Mouse (Mus musculus): ENCODE data around the gene Sirt6. TPM values are rescaled to one million over a fixed set of nuclear protein-coding genes. Genes with fewer than 3 reads are reported as not detected.

Sirt6 gene
- polyA plus RNA-seq, 1 experiment from 2014 or later, result 28.6 TPM

GRCm38 (mm10) chr10:81628390-81628789 is 793 bp upstream of the Sirt6 start, which contains the start of gene Ankrd24:
Gene Ankrd24, plus strand, starts transcription at chr10:81628540.
- Histone ChIP-seq H3K27ac (ENCODE audit: low read length) (peak within 1 kb of the TSS; percentile 96), H3K4me1 (ENCODE audit: control insufficient read depth, insufficient read depth, low read length) (peaks cover 19% of the 10 kb centered on the region), H3K27me3 (ENCODE audit: control insufficient read depth, insufficient read depth, low read length) (no peaks in the 10 kb centered on the region), H3K4me3 (replicated peaks; ENCODE audit: low read length) (peak within 1 kb of the TSS; percentile 81), H3K4me2 (ENCODE audit: low read depth, low read length) (peak within 1 kb of the TSS; percentile 83), H3K9ac (ENCODE audit: low read length) (peak within 1 kb of the TSS; percentile 90), H3K36me3 (ENCODE audit: control insufficient read depth, insufficient read depth, low read length) (peaks cover 3% of the 10 kb centered on the region; the same call in 1 of the 2 replicates), H3K9me3 (replicated peaks; ENCODE audit: control insufficient read depth, low read length) (no peaks in the 10 kb centered on the region)
- ATAC-seq (ENCODE audit: insufficient read depth, low FRiP score), result no peak
- WGBS, result 79% methylated on average over 16 of the region's 16 CpGs

- 40% methylated on average over 7 of the region's 7 CpGs for WGBS
- peak; percentile 9; the same call in 1 of the 2 replicates for ATAC-seq (ENCODE audit: insufficient read depth, low FRiP score)
- Histone ChIP-seq H3K4me3 (replicated peaks; ENCODE audit: low read length) (peak overlapping the region; percentile 81), H3K36me3 (ENCODE audit: control insufficient read depth, insufficient read depth, low read length) (peaks cover 3% of the 10 kb centered on the region; the same call in 1 of the 2 replicates), H3K9ac (ENCODE audit: low read length) (peak overlapping the region; percentile 90), H3K9me3 (replicated peaks; ENCODE audit: control insufficient read depth, low read length) (no peaks in the 10 kb centered on the region), H3K27me3 (ENCODE audit: control insufficient read depth, insufficient read depth, low read length) (no peaks in the 10 kb centered on the region), H3K4me2 (ENCODE audit: low read depth, low read length) (peak overlapping the region; percentile 83), H3K27ac (ENCODE audit: low read length) (peak overlapping the region; percentile 96), H3K4me1 (ENCODE audit: control insufficient read depth, insufficient read depth, low read length) (peaks cover 19% of the 10 kb centered on the region)
Measured at GRCm38 (mm10) chr10:81627836-81628220, 231 bp upstream of the Sirt6 start.

- H3K4me2 ChIP-seq (ENCODE audit: low read depth, low read length), result peak overlapping the region; percentile 83
- H3K9me3 ChIP-seq (replicated peaks; ENCODE audit: control insufficient read depth, low read length), result no peaks in the 10 kb centered on the region
- peaks cover 8% of the 10 kb centered on the region for H3K36me3 ChIP-seq (ENCODE audit: control insufficient read depth, insufficient read depth, low read length)
- H3K9ac ChIP-seq (ENCODE audit: low read length), result peak overlapping the region; percentile 90
- peak overlapping the region; percentile 96; the same call in 1 of the 2 replicates for H3K27ac ChIP-seq (ENCODE audit: low read length)
- ATAC-seq (ENCODE audit: insufficient read depth, low FRiP score), result no peak
- no peaks in the 10 kb centered on the region for H3K27me3 ChIP-seq (ENCODE audit: control insufficient read depth, insufficient read depth, low read length)
- H3K4me3 ChIP-seq (replicated peaks; ENCODE audit: low read length), result peak overlapping the region; percentile 81
- H3K4me1 ChIP-seq (ENCODE audit: control insufficient read depth, insufficient read depth, low read length), result peaks cover 19% of the 10 kb centered on the region
- 86% methylated on average over 22 of the region's 22 CpGs for WGBS
Measured at GRCm38 (mm10) chr10:81626101-81626993, 1.2 kb downstream of the Sirt6 start.

- peaks cover 19% of the 10 kb centered on the region for H3K4me1 ChIP-seq (ENCODE audit: control insufficient read depth, insufficient read depth, low read length)
- peaks cover 10% of the 10 kb centered on the region for H3K36me3 ChIP-seq (ENCODE audit: control insufficient read depth, insufficient read depth, low read length)
- WGBS, result 61% methylated on average over 8 of the region's 8 CpGs
- no peak; the same call in 1 of the 2 replicates for ATAC-seq (ENCODE audit: insufficient read depth, low FRiP score)
- no peak overlapping the region for H3K4me2 ChIP-seq (ENCODE audit: low read depth, low read length)
- no peak overlapping the region for H3K4me3 ChIP-seq (replicated peaks; ENCODE audit: low read length)
- no peak overlapping the region for H3K27ac ChIP-seq (ENCODE audit: low read length)
- no peaks in the 10 kb centered on the region for H3K27me3 ChIP-seq (ENCODE audit: control insufficient read depth, insufficient read depth, low read length)
- no peaks in the 10 kb centered on the region for H3K9me3 ChIP-seq (replicated peaks; ENCODE audit: control insufficient read depth, low read length)
- no peak overlapping the region for H3K9ac ChIP-seq (ENCODE audit: low read length)
Measured at GRCm38 (mm10) chr10:81623441-81623840, 4.2 kb downstream of the Sirt6 start.

GRCm38 (mm10) chr10:81620786-81621185 is 6.8 kb downstream of the Sirt6 start:
- Histone ChIP-seq H3K4me2 (ENCODE audit: low read depth, low read length) (no peak overlapping the region), H3K9ac (ENCODE audit: low read length) (no peak overlapping the region), H3K36me3 (ENCODE audit: control insufficient read depth, insufficient read depth, low read length) (peaks cover 7% of the 10 kb centered on the region), H3K27ac (ENCODE audit: low read length) (no peak overlapping the region), H3K4me1 (ENCODE audit: control insufficient read depth, insufficient read depth, low read length) (no peaks in the 10 kb centered on the region), H3K4me3 (replicated peaks; ENCODE audit: low read length) (no peak overlapping the region), H3K27me3 (ENCODE audit: control insufficient read depth, insufficient read depth, low read length) (no peaks in the 10 kb centered on the region), H3K9me3 (replicated peaks; ENCODE audit: control insufficient read depth, low read length) (no peaks in the 10 kb centered on the region)
- no peak; the same call in 1 of the 2 replicates for ATAC-seq (ENCODE audit: insufficient read depth, low FRiP score)
- WGBS, result 48% methylated on average over 9 of the region's 9 CpGs

GRCm38 (mm10) chr10:81619976-81620375 is 7.6 kb downstream of the Sirt6 start:
- H3K9ac ChIP-seq (ENCODE audit: low read length), result no peak overlapping the region
- H3K27ac ChIP-seq (ENCODE audit: low read length), result no peak overlapping the region
- H3K4me3 ChIP-seq (replicated peaks; ENCODE audit: low read length), result no peak overlapping the region
- no peaks in the 10 kb centered on the region for H3K9me3 ChIP-seq (replicated peaks; ENCODE audit: control insufficient read depth, low read length)
- no peak for ATAC-seq (ENCODE audit: insufficient read depth, low FRiP score)
- H3K4me2 ChIP-seq (ENCODE audit: low read depth, low read length), result no peak overlapping the region
- H3K36me3 ChIP-seq (ENCODE audit: control insufficient read depth, insufficient read depth, low read length), result peaks cover 7% of the 10 kb centered on the region
- WGBS, result 70% methylated on average over 5 of the region's 5 CpGs
- no peaks in the 10 kb centered on the region for H3K4me1 ChIP-seq (ENCODE audit: control insufficient read depth, insufficient read depth, low read length)
- H3K27me3 ChIP-seq (ENCODE audit: control insufficient read depth, insufficient read depth, low read length), result no peaks in the 10 kb centered on the region

GRCm38 (mm10) chr10:81615486-81615885 is 12.1 kb downstream of the Sirt6 start:
- Histone ChIP-seq H3K27ac (ENCODE audit: low read length) (no peak overlapping the region), H3K4me2 (ENCODE audit: low read depth, low read length) (no peak overlapping the region), H3K9ac (ENCODE audit: low read length) (no peak overlapping the region), H3K9me3 (replicated peaks; ENCODE audit: control insufficient read depth, low read length) (0 out of 2 replicates have a peak, but pooled peaks cover 5% of the 10 kb centered on the region), H3K27me3 (ENCODE audit: control insufficient read depth, insufficient read depth, low read length) (no peaks in the 10 kb centered on the region), H3K4me3 (replicated peaks; ENCODE audit: low read length) (no peak overlapping the region), H3K36me3 (ENCODE audit: control insufficient read depth, insufficient read depth, low read length) (peaks cover 1% of the 10 kb centered on the region; the same call in 1 of the 2 replicates), H3K4me1 (ENCODE audit: control insufficient read depth, insufficient read depth, low read length) (no peaks in the 10 kb centered on the region)
- whole genome bisulfite sequencing, result 55% methylated on average over 6 of the region's 6 CpGs
- no peak for ATAC-seq (ENCODE audit: insufficient read depth, low FRiP score)

GRCm38 (mm10) chr10:81612779-81613178 is 14.8 kb downstream of the Sirt6 start:
- WGBS, result 67% methylated on average over 3 of the region's 3 CpGs
- H3K4me3 ChIP-seq (replicated peaks; ENCODE audit: low read length), result no peak overlapping the region
- H3K36me3 ChIP-seq (ENCODE audit: control insufficient read depth, insufficient read depth, low read length), result no peaks in the 10 kb centered on the region
- no peaks in the 10 kb centered on the region for H3K4me1 ChIP-seq (ENCODE audit: control insufficient read depth, insufficient read depth, low read length)
- H3K9me3 ChIP-seq (replicated peaks; ENCODE audit: control insufficient read depth, low read length), result 0 out of 2 replicates have a peak, but pooled peaks cover 5% of the 10 kb centered on the region
- no peak overlapping the region for H3K4me2 ChIP-seq (ENCODE audit: low read depth, low read length)
- no peak overlapping the region for H3K27ac ChIP-seq (ENCODE audit: low read length)
- no peak for ATAC-seq (ENCODE audit: insufficient read depth, low FRiP score)
- H3K9ac ChIP-seq (ENCODE audit: low read length), result no peak overlapping the region
- no peaks in the 10 kb centered on the region for H3K27me3 ChIP-seq (ENCODE audit: control insufficient read depth, insufficient read depth, low read length)

GRCm38 (mm10) chr10:81608308-81608707 is 19.3 kb downstream of the Sirt6 start:
- Histone ChIP-seq H3K9ac (ENCODE audit: low read length) (no peak overlapping the region), H3K4me1 (ENCODE audit: control insufficient read depth, insufficient read depth, low read length) (peaks cover 7% of the 10 kb centered on the region; the same call in 1 of the 2 replicates), H3K27ac (ENCODE audit: low read length) (no peak overlapping the region), H3K36me3 (ENCODE audit: control insufficient read depth, insufficient read depth, low read length) (no peaks in the 10 kb centered on the region), H3K27me3 (ENCODE audit: control insufficient read depth, insufficient read depth, low read length) (no peaks in the 10 kb centered on the region), H3K4me2 (ENCODE audit: low read depth, low read length) (no peak overlapping the region), H3K9me3 (replicated peaks; ENCODE audit: control insufficient read depth, low read length) (0 out of 2 replicates have a peak, but pooled peaks cover 5% of the 10 kb centered on the region), H3K4me3 (replicated peaks; ENCODE audit: low read length) (no peak overlapping the region)
- ATAC-seq (ENCODE audit: insufficient read depth, low FRiP score), result no peak
- WGBS, result 83% methylated on average over 1 of the region's 1 CpGs

Data from stomach, embryonic 16.5 days (tissue).